29 mouse cellular contexts compared by ENCODE assay signal in the genomic region with DNA sequence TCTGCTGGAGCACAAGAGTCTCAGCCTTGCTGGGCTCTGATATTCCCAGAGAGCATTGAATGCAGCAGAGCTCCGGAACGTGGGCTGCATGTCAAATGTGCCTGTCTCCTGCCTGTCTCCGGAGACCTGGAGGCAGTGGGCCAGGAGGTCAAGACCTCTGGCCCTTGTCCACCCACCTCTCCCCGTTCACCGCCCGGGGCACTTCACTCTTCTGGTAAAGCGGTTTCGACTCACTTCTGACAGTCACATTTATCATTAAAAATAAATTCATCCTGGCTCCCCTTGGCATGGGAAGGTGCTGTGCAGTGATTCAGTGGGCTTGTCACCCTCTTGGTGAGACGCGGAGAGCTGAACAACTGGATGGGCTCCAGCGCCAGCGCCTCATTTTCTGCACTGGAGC. TPM values are rescaled to one million over a fixed set of nuclear protein-coding genes. Genes with fewer than 3 reads are reported as not detected.
DNase-seq lines count a peak whose midpoint lies in the region; ATAC-seq and TF ChIP-seq lines count a peak whose summit lies in the region.
"Had no signal": no experiment of that assay in that cellular context is flagged by ENCODE, and none has a peak within 500 bp of the region (broad histone marks: within the 10 kb centered on the region; RNA-seq: fewer than 3 reads in every experiment).

No protein-coding gene starts in this region.

- H3K36me3 ChIP-seq in liver, adult 2 months (ENCODE audit: control insufficient read depth, insufficient read depth, low read length): no peaks in the 10 kb centered on the region
- H3K36me3 ChIP-seq in liver, embryonic 12.5 days: no peaks in the 10 kb centered on the region
- H3K36me3 ChIP-seq: embryonic facial prominence, embryonic 12.5 days; G1E; heart, embryonic 12.5 days; limb, embryonic 10.5 days; midbrain, embryonic 13.5 days; neural tube, embryonic 12.5 days had no signal

- intact Hi-C loops in heart, postnatal 25 days (cut with DNase I): no loop called here
- intact Hi-C loops in left cerebral cortex, adult 2 months (cut with DNase I): no loop called here

- no peak overlapping the region for H3K27ac ChIP-seq in liver, adult 2 months (replicated peaks; ENCODE audit: insufficient read depth, low read depth, low read length)
- no peak overlapping the region for H3K27ac ChIP-seq in liver, embryonic 12.5 days
- no peak overlapping the region for H3K27ac ChIP-seq in left cerebral cortex, adult 2 months
- H3K27ac ChIP-seq: embryonic facial prominence, embryonic 12.5 days; kidney, postnatal 0 days; limb, embryonic 10.5 days; midbrain, embryonic 13.5 days; neural tube, embryonic 12.5 days had no signal

- DNase-seq in adrenal gland, postnatal 14 days: peak; percentile 33
- no peak for DNase-seq in adrenal gland, postnatal 4 days (ENCODE audit: low spot score in 2 of 2)
- peak; percentile 14 for DNase-seq in liver, adult 2 months (ENCODE audit: extremely low read depth, low read depth, low spot score)
- DNase-seq in Muller cell, postnatal 12 days (ENCODE audit: inconsistent ontology term): peak; percentile 18
- DNase-seq in embryo, embryonic 9.5 days (ENCODE audit: extremely low spot score): peak; percentile 54
- DNase-seq in heart, postnatal 25 days (ENCODE audit: low spot score): no peak
- no peak for DNase-seq in left cerebral cortex, adult 2 months (ENCODE audit: extremely low spot score in 1 of 2, low spot score in 2 of 2)
- DNase-seq: cerebellum, adult 8-10 months; gastrocnemius, postnatal 25 days; heart, adult 18-20 months; heart, postnatal 10 days; kidney, adult 2 months; liver; lung, adult 2 months; lung, postnatal 14 days; right cerebral cortex, postnatal 25 days; spleen, adult 18-20 months had no signal

- 40% methylated on average over 12 of the region's 12 CpGs for WGBS in liver, adult 2 months
- WGBS in liver, embryonic 12.5 days (ENCODE audit: insufficient replicate concordance): 70% methylated on average over 12 of the region's 12 CpGs

- TF ChIP-seq POLR2A in liver, adult 2 months (IDR thresholded peaks at IDR 0.05; ENCODE audit: extremely low read depth, insufficient read depth, low read length): no peak

- no peak overlapping the region for H3K4me2 ChIP-seq in liver, embryonic 12.5 days
- H3K4me2 ChIP-seq: embryonic facial prominence, embryonic 12.5 days; heart, embryonic 12.5 days; midbrain, embryonic 13.5 days; neural tube, embryonic 12.5 days had no signal

- H3K4me1 ChIP-seq in liver, adult 2 months (ENCODE audit: control insufficient read depth, insufficient read depth, low read length): peaks cover 2% of the 10 kb centered on the region; the same call in 1 of the 2 replicates
- H3K4me1 ChIP-seq in liver, embryonic 12.5 days: peaks cover 31% of the 10 kb centered on the region

- TF ChIP-seq CTCF in liver, adult 2 months (IDR thresholded peaks at IDR 0.05; ENCODE audit: low read depth, low read length): no peak
- TF ChIP-seq CTCF in left cerebral cortex, adult 2 months (IDR thresholded peaks at IDR 0.05): no peak

- no peak overlapping the region for H3K4me3 ChIP-seq in liver, adult 2 months (ENCODE audit: insufficient read depth, low read depth, low read length)
- no peak overlapping the region for H3K4me3 ChIP-seq in liver, embryonic 12.5 days
- H3K4me3 ChIP-seq in left cerebral cortex, adult 2 months: no peak overlapping the region
- H3K4me3 ChIP-seq: embryonic facial prominence, embryonic 12.5 days; heart, embryonic 12.5 days; limb, embryonic 10.5 days; midbrain, embryonic 13.5 days; neural tube, embryonic 12.5 days had no signal

- no peak for ATAC-seq in liver, embryonic 12.5 days
- ATAC-seq: activated CD4-positive, CD25-positive, alpha-beta regulatory T cell, adult 4 months; midbrain, embryonic 13.5 days had no signal

- no peaks in the 10 kb centered on the region for H3K9me3 ChIP-seq in liver, embryonic 12.5 days (replicated peaks)
- H3K9me3 ChIP-seq: embryonic facial prominence, embryonic 12.5 days; G1E; heart, embryonic 12.5 days; limb, embryonic 10.5 days; midbrain, embryonic 13.5 days; neural tube, embryonic 12.5 days had no signal

- H3K27me3 ChIP-seq in liver, adult 2 months (ENCODE audit: control insufficient read depth, insufficient read depth, low read length): peaks cover 18% of the 10 kb centered on the region
- peaks cover 40% of the 10 kb centered on the region for H3K27me3 ChIP-seq in liver, embryonic 12.5 days (replicated peaks)

- H3K79me2 ChIP-seq in liver, adult 2 months (ENCODE audit: control insufficient read depth, insufficient read depth, low read length): no peaks in the 10 kb centered on the region

- H3K9ac ChIP-seq in liver, adult 2 months (ENCODE audit: low read depth, low read length): no peak overlapping the region
- H3K9ac ChIP-seq in liver, embryonic 12.5 days: no peak overlapping the region
- H3K9ac ChIP-seq: embryonic facial prominence, embryonic 12.5 days; heart, embryonic 12.5 days; midbrain, embryonic 13.5 days; neural tube, embryonic 12.5 days had no signal

RNA-seq across cellular contexts. Expression of a gene that starts 4.3 kb away (rescaled TPM):
- 0.07 and 0.38 TPM in 2 replicates for total RNA-seq in adrenal gland, postnatal 14 days (2021)
- total RNA-seq in adrenal gland, postnatal 4 days (2021): 1 to 10 TPM; 1.1 to 2.2 TPM
- not detected in 2 replicates for total RNA-seq in liver, adult 2 months (2014; rRNA removed)
- not detected in 2 replicates for polyA plus RNA-seq in liver, adult 2 months (2012; rRNA removed)
- not detected in 2 replicates for polyA plus RNA-seq in liver, embryonic 12.5 days (2016; fragmentation: Nextera tagmentation; extraction: Ambion mirVana)
- not detected for total RNA-seq in heart, postnatal 25 days (2021)
- 10 to 100 TPM in 1 of 2 experiments, 1 to 10 TPM in 1; 7.9 to 11.4 TPM for total RNA-seq in left cerebral cortex, adult 2 months (2021)
- total RNA-seq: gastrocnemius, postnatal 25 days; heart, adult 18-20 months; heart, postnatal 10 days; megakaryocyte progenitor cell, adult 5-6 weeks had no signal
- polyA plus RNA-seq: activated CD4-positive, CD25-positive, alpha-beta regulatory T cell, adult 4 months; G1E had no signal

RNA-seq across cellular contexts. Expression of a gene that starts 37.0 kb away (rescaled TPM):
- 14.4 and 14.9 TPM in 2 replicates for total RNA-seq in adrenal gland, postnatal 14 days (2021)
- total RNA-seq in adrenal gland, postnatal 4 days (2021): 10 to 100 TPM; 18.7 to 19.6 TPM
- total RNA-seq in liver, adult 2 months (2014; rRNA removed): 0.67 and 0.83 TPM in 2 replicates
- polyA plus RNA-seq in liver, adult 2 months (2012; rRNA removed): 0.73 and 0.95 TPM in 2 replicates
- 0.11 and 0.18 TPM in 2 replicates for polyA plus RNA-seq in liver, embryonic 12.5 days (2016; fragmentation: Nextera tagmentation; extraction: Ambion mirVana)
- under 1 TPM; 0.64 to 0.68 TPM for total RNA-seq in heart, postnatal 25 days (2021)
- total RNA-seq in left cerebral cortex, adult 2 months (2021): 1 to 10 TPM; 6.9 to 8.8 TPM
- total RNA-seq: G1E; megakaryocyte progenitor cell, adult 5-6 weeks had no signal
- polyA plus RNA-seq: activated CD4-positive, CD25-positive, alpha-beta regulatory T cell, adult 4 months; G1E had no signal

RNA-seq across cellular contexts. Expression of a gene that starts 39.8 kb away (rescaled TPM):
- total RNA-seq in adrenal gland, postnatal 14 days (2021): 0.19 TPM in 1 of 2 replicates, not detected in the other
- total RNA-seq in adrenal gland, postnatal 4 days (2021): not detected
- not detected in 2 replicates for total RNA-seq in liver, adult 2 months (2014; rRNA removed)
- polyA plus RNA-seq in liver, adult 2 months (2012; rRNA removed): not detected in 2 replicates
- 0.04 and 0.06 TPM in 2 replicates for polyA plus RNA-seq in liver, embryonic 12.5 days (2016; fragmentation: Nextera tagmentation; extraction: Ambion mirVana)
- total RNA-seq in heart, postnatal 25 days (2021): not detected
- not detected for total RNA-seq in left cerebral cortex, adult 2 months (2021)
- total RNA-seq: gastrocnemius, postnatal 25 days; heart, postnatal 10 days; layer of hippocampus, postnatal 10 days; megakaryocyte progenitor cell, adult 5-6 weeks had no signal
- polyA plus RNA-seq: G1E; heart, embryonic 12.5 days; large intestine, adult 2 months had no signal

Comparison
In these comparisons a context has a peak if more than half of its experiments do, and no peak if none do; other contexts are left out.
1. DNase-seq: peak in adrenal gland, postnatal 14 days (single experiment), liver, adult 2 months (single experiment), Muller cell, postnatal 12 days (single experiment) and embryo, embryonic 9.5 days (single experiment); none in adrenal gland, postnatal 4 days (0 of 2), heart, postnatal 25 days (single experiment) and left cerebral cortex, adult 2 months (0 of 2).